Comparison of ENCODE assay signal across 15 mouse cellular contexts in the genomic region with DNA sequence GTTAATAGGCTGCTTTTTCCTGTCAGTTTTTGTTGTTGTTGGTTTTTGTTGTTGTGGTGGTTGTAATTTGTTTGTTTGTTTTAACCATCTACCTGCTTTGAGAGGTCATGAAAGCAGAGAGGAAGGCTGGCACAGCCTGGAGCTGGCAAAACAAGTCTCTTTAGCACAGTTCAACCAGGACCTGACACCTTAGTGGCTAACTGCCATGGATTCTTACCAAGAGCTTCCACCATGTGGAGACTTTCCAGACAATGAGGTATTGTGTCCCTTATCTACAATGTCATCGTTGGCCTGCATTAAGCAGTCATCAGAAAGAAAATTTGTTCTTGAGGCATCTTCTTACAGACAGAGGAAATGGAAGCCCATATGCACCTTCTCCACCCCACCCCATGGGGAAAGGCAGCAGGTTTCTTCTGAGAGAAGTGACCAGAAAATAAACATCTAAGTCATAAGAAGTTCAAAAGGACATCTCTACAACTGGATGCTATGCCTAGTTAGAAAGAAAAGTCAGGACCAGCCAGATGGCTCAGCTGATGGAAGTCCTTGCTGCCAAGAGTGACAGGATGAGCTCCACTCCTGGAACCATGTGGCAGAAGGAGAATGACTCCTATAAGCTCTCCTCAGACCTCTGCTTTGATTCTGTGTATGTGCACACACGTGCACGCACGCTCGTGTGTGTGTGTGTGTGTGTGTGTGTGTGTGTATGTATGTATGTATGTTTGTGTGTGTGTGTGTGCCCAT.
DNase-seq lines count a peak whose midpoint lies in the region; ATAC-seq lines count a peak whose summit lies in the region.
"Had no signal": no experiment of that assay in that cellular context is flagged by ENCODE, and none has a peak within 500 bp of the region (broad histone marks: within the 10 kb centered on the region; RNA-seq: fewer than 3 reads in every experiment).

No protein-coding gene starts in this region.

- peak; percentile 45 for DNase-seq in layer of hippocampus, adult 9-11 months
- no peak for DNase-seq in layer of hippocampus, postnatal 36 days
- DNase-seq in cerebellum, adult 18-20 months: peak; percentile 26 to 30
- DNase-seq in cerebellum, adult 9-11 months: peak; percentile 46
- DNase-seq in thymus, postnatal 14 days: no peak

- peak overlapping the region; percentile 47 for H3K27ac ChIP-seq in intestine, embryonic 16.5 days (ENCODE audit: low read length)
- no peak overlapping the region for H3K27ac ChIP-seq in kidney, embryonic 15.5 days
- H3K27ac ChIP-seq: embryonic facial prominence, embryonic 13.5 days; hindbrain, embryonic 14.5 days; left cerebral cortex, adult 2 months; liver, embryonic 15.5 days; neural tube, embryonic 12.5 days; stomach, embryonic 15.5 days had no signal

- peaks cover 23% of the 10 kb centered on the region for H3K4me1 ChIP-seq in intestine, embryonic 16.5 days (ENCODE audit: control insufficient read depth, insufficient read depth, low read length)
- peaks cover 28% of the 10 kb centered on the region for H3K4me1 ChIP-seq in kidney, embryonic 15.5 days

- no peak overlapping the region for H3K4me3 ChIP-seq in intestine, embryonic 16.5 days (ENCODE audit: low read length)
- no peak overlapping the region for H3K4me3 ChIP-seq in kidney, embryonic 15.5 days (replicated peaks)
- H3K4me3 ChIP-seq: embryonic facial prominence, embryonic 13.5 days; left cerebral cortex, adult 2 months; limb, embryonic 12.5 days; liver, embryonic 15.5 days; neural tube, embryonic 12.5 days; stomach, embryonic 15.5 days had no signal

- H3K36me3 ChIP-seq in intestine, embryonic 16.5 days (ENCODE audit: control insufficient read depth, insufficient read depth, low read length): no peaks in the 10 kb centered on the region
- no peaks in the 10 kb centered on the region for H3K36me3 ChIP-seq in kidney, embryonic 15.5 days
- H3K36me3 ChIP-seq: embryonic facial prominence, embryonic 13.5 days; limb, embryonic 12.5 days; liver, embryonic 15.5 days; neural tube, embryonic 12.5 days; stomach, embryonic 15.5 days had no signal

- 84% methylated on average over 5 of the region's 5 CpGs for WGBS in intestine, embryonic 16.5 days
- WGBS in kidney, embryonic 15.5 days: 91% methylated on average over 5 of the region's 5 CpGs

- no peak overlapping the region for H3K9ac ChIP-seq in intestine, embryonic 16.5 days (ENCODE audit: low read depth, low read length)
- H3K9ac ChIP-seq in kidney, embryonic 15.5 days: no peak overlapping the region
- H3K9ac ChIP-seq: embryonic facial prominence, embryonic 13.5 days; forebrain, postnatal 0 days; hindbrain, embryonic 14.5 days; limb, embryonic 12.5 days; liver, embryonic 15.5 days; neural tube, embryonic 12.5 days; stomach, embryonic 15.5 days had no signal

- H3K27me3 ChIP-seq in intestine, embryonic 16.5 days (replicated peaks; ENCODE audit: control insufficient read depth, insufficient read depth, low read length): no peaks in the 10 kb centered on the region
- 0 out of 2 replicates have a peak, but pooled peaks cover 3% of the 10 kb centered on the region for H3K27me3 ChIP-seq in kidney, embryonic 15.5 days
- H3K27me3 ChIP-seq: embryonic facial prominence, embryonic 13.5 days; limb, embryonic 12.5 days; liver, embryonic 15.5 days; neural tube, embryonic 12.5 days; stomach, embryonic 15.5 days had no signal

- ATAC-seq in intestine, embryonic 16.5 days: 0 out of 2 replicates have a peak, but pooled peaks have one; percentile 11
- ATAC-seq in kidney, embryonic 15.5 days (replicated peaks; ENCODE audit: low FRiP score): no peak

- 0 out of 2 replicates have a peak overlapping the region, but pooled peaks have one; percentile 18 for H3K4me2 ChIP-seq in intestine, embryonic 16.5 days (ENCODE audit: low read depth, low read length)
- no peak overlapping the region for H3K4me2 ChIP-seq in kidney, embryonic 15.5 days
- H3K4me2 ChIP-seq: hindbrain, embryonic 14.5 days; liver, embryonic 15.5 days; neural tube, embryonic 12.5 days; stomach, embryonic 15.5 days had no signal

- H3K9me3 ChIP-seq in intestine, embryonic 16.5 days (ENCODE audit: control insufficient read depth, low read length): no peaks in the 10 kb centered on the region
- no peaks in the 10 kb centered on the region for H3K9me3 ChIP-seq in kidney, embryonic 15.5 days (replicated peaks)
- H3K9me3 ChIP-seq: embryonic facial prominence, embryonic 13.5 days; limb, embryonic 12.5 days; liver, embryonic 15.5 days; neural tube, embryonic 12.5 days; stomach, embryonic 15.5 days had no signal

Comparison
In these comparisons a context has a peak if more than half of its experiments do, and no peak if none do; other contexts are left out.
1. DNase-seq: peak in layer of hippocampus, adult 9-11 months (single experiment), cerebellum, adult 18-20 months (2 of 2) and cerebellum, adult 9-11 months (single experiment); none in layer of hippocampus, postnatal 36 days (0 of 2) and thymus, postnatal 14 days (single experiment).